In genomic region chr19:3832851-3833353, GRCm38 (mm10) we compare ENCODE assay signal across 8 mouse cellular contexts. TPM values are rescaled to one million over a fixed set of nuclear protein-coding genes. Genes with fewer than 3 reads are reported as not detected.
DNase-seq lines count a peak whose midpoint lies in the region; ATAC-seq and TF ChIP-seq lines count a peak whose summit lies in the region.

No protein-coding gene starts in this region.

- no peak for ATAC-seq in midbrain, postnatal 0 days (ENCODE audit: low FRiP score)
- ATAC-seq in midbrain, embryonic 16.5 days: no peak
- peak; percentile 73 for ATAC-seq in kidney, embryonic 15.5 days (replicated peaks; ENCODE audit: low FRiP score)
- ATAC-seq in megakaryocyte, adult 5-6 weeks (ENCODE audit: poor library complexity, severe bottlenecking): peak; percentile 98
- ATAC-seq in forebrain, embryonic 14.5 days: no peak

- TF ChIP-seq CTCF in midbrain, postnatal 0 days (IDR thresholded peaks at IDR 0.05): no peak
- no peak for TF ChIP-seq CTCF in embryonic fibroblast, embryonic 13.5 days (IDR thresholded peaks at IDR 0.05; ENCODE audit: borderline replicate concordance, insufficient read depth, low read length)

- peak; percentile 21 for DNase-seq in midbrain, postnatal 0 days (ENCODE audit: low spot score)
- DNase-seq in layer of hippocampus, adult 9-10 months (ENCODE audit: low spot score): no peak
- no peak for DNase-seq in forebrain, embryonic 14.5 days (ENCODE audit: low spot score)
- no peak for DNase-seq in thymus, adult 18-20 months

- H3K9ac ChIP-seq in midbrain, postnatal 0 days (replicated peaks; ENCODE audit: low read length, poor library complexity, severe bottlenecking): no peak overlapping the region
- no peak overlapping the region for H3K9ac ChIP-seq in midbrain, embryonic 16.5 days (ENCODE audit: low read depth, low read length)
- no peak overlapping the region for H3K9ac ChIP-seq in kidney, embryonic 15.5 days
- H3K9ac ChIP-seq in forebrain, embryonic 14.5 days (ENCODE audit: low read length): no peak overlapping the region

- no peak overlapping the region for H3K27ac ChIP-seq in midbrain, postnatal 0 days (ENCODE audit: low read depth, low read length)
- H3K27ac ChIP-seq in midbrain, embryonic 16.5 days (ENCODE audit: low read length): no peak overlapping the region
- H3K27ac ChIP-seq in embryonic fibroblast, embryonic 13.5 days (ENCODE audit: insufficient read depth, low read length): peak overlapping the region; percentile 34; the same call in 1 of the 2 replicates
- peak overlapping the region; percentile 82 for H3K27ac ChIP-seq in kidney, embryonic 15.5 days
- H3K27ac ChIP-seq in forebrain, embryonic 14.5 days (ENCODE audit: low read depth, low read length): no peak overlapping the region

- H3K4me2 ChIP-seq in midbrain, postnatal 0 days (ENCODE audit: low read depth, low read length, poor library complexity, severe bottlenecking): no peak overlapping the region
- no peak overlapping the region for H3K4me2 ChIP-seq in midbrain, embryonic 16.5 days (ENCODE audit: low read length)
- 0 out of 2 replicates have a peak overlapping the region, but pooled peaks have one; percentile 15 for H3K4me2 ChIP-seq in kidney, embryonic 15.5 days
- H3K4me2 ChIP-seq in forebrain, embryonic 14.5 days (ENCODE audit: low read length): no peak overlapping the region

- WGBS in midbrain, postnatal 0 days: 87% methylated on average over 4 of the region's 4 CpGs
- WGBS in midbrain, embryonic 16.5 days: 73% methylated on average over 4 of the region's 4 CpGs
- WGBS in kidney, embryonic 15.5 days: 37% methylated on average over 4 of the region's 4 CpGs
- WGBS in forebrain, embryonic 14.5 days: 67% methylated on average over 4 of the region's 4 CpGs

- H3K27me3 ChIP-seq in midbrain, postnatal 0 days (ENCODE audit: insufficient read depth, low read length): no peaks in the 10 kb centered on the region
- no peaks in the 10 kb centered on the region for H3K27me3 ChIP-seq in midbrain, embryonic 16.5 days (ENCODE audit: control insufficient read depth, insufficient read depth, low read depth, low read length)
- H3K27me3 ChIP-seq in kidney, embryonic 15.5 days: no peaks in the 10 kb centered on the region
- H3K27me3 ChIP-seq in forebrain, embryonic 14.5 days (replicated peaks; ENCODE audit: control insufficient read depth, insufficient read depth, low read length): no peaks in the 10 kb centered on the region

- no peaks in the 10 kb centered on the region for H3K36me3 ChIP-seq in midbrain, postnatal 0 days (ENCODE audit: insufficient read depth, low read length)
- no peaks in the 10 kb centered on the region for H3K36me3 ChIP-seq in midbrain, embryonic 16.5 days (ENCODE audit: control insufficient read depth, insufficient read depth, low read length)
- no peaks in the 10 kb centered on the region for H3K36me3 ChIP-seq in kidney, embryonic 15.5 days
- H3K36me3 ChIP-seq in forebrain, embryonic 14.5 days (ENCODE audit: control insufficient read depth, insufficient read depth, low read length): no peaks in the 10 kb centered on the region

- no peaks in the 10 kb centered on the region for H3K9me3 ChIP-seq in midbrain, postnatal 0 days (ENCODE audit: low read length)
- no peaks in the 10 kb centered on the region for H3K9me3 ChIP-seq in midbrain, embryonic 16.5 days (replicated peaks; ENCODE audit: control insufficient read depth, low read length, poor library complexity, severe bottlenecking)
- no peaks in the 10 kb centered on the region for H3K9me3 ChIP-seq in kidney, embryonic 15.5 days (replicated peaks)
- no peaks in the 10 kb centered on the region for H3K9me3 ChIP-seq in forebrain, embryonic 14.5 days (replicated peaks; ENCODE audit: control insufficient read depth, low read length)

- H3K4me3 ChIP-seq in midbrain, postnatal 0 days (ENCODE audit: low read depth, low read length): no peak overlapping the region
- H3K4me3 ChIP-seq in midbrain, embryonic 16.5 days (ENCODE audit: low read depth, low read length): no peak overlapping the region
- no peak overlapping the region for H3K4me3 ChIP-seq in embryonic fibroblast, embryonic 13.5 days (ENCODE audit: insufficient read depth, low read length)
- no peak overlapping the region for H3K4me3 ChIP-seq in kidney, embryonic 15.5 days (replicated peaks)
- no peak overlapping the region for H3K4me3 ChIP-seq in forebrain, embryonic 14.5 days (ENCODE audit: low read depth, low read length)

- TF ChIP-seq POLR2A in embryonic fibroblast, embryonic 13.5 days (IDR thresholded peaks at IDR 0.05; ENCODE audit: low read depth, low read length): no peak

- H3K4me1 ChIP-seq in midbrain, postnatal 0 days (ENCODE audit: insufficient read depth, low read length): no peaks in the 10 kb centered on the region
- H3K4me1 ChIP-seq in midbrain, embryonic 16.5 days (ENCODE audit: control insufficient read depth, insufficient read depth, low read length): no peaks in the 10 kb centered on the region
- peaks cover 2% of the 10 kb centered on the region for H3K4me1 ChIP-seq in embryonic fibroblast, embryonic 13.5 days (ENCODE audit: control insufficient read depth, insufficient read depth, low read length)
- H3K4me1 ChIP-seq in kidney, embryonic 15.5 days: peaks cover 18% of the 10 kb centered on the region; the same call in 1 of the 2 replicates
- H3K4me1 ChIP-seq in forebrain, embryonic 14.5 days (ENCODE audit: control insufficient read depth, insufficient read depth, low read length): no peaks in the 10 kb centered on the region

RNA-seq across cellular contexts. Expression of gene Chka, which starts 18.7 kb away (rescaled TPM):
- 62.7 and 69.1 TPM in 2 replicates for total RNA-seq in midbrain, postnatal 0 days (2014; rRNA removed)
- 49.6 and 56.3 TPM in 2 replicates for polyA plus RNA-seq in midbrain, postnatal 0 days (2015; fragmentation: Nextera tagmentation; extraction: Ambion mirVana)
- 56.1 and 61.8 TPM in 2 replicates for polyA plus RNA-seq in midbrain, embryonic 16.5 days (2015; fragmentation: Nextera tagmentation; extraction: Ambion mirVana)
- 48.4 and 65.0 TPM in 2 replicates for polyA plus RNA-seq in embryonic fibroblast, embryonic 13.5 days (2011; ENCODE audit: insufficient read length, low read depth, missing spikeins)
- polyA plus RNA-seq in kidney, embryonic 15.5 days (2015; fragmentation: Nextera tagmentation; extraction: Ambion mirVana): 58.8 and 63.1 TPM in 2 replicates
- 15.9 and 18.9 TPM in 2 replicates for total RNA-seq in megakaryocyte, adult 5-6 weeks (2015)
- total RNA-seq in megakaryocyte, adult 5-6 weeks (2017): 19.2 and 22.0 TPM in 2 replicates
- polyA plus RNA-seq in forebrain, embryonic 14.5 days (2014; fragmentation: Nextera tagmentation; extraction: Ambion mirVana): 32.0 and 49.5 TPM in 2 replicates

Comparison
In these comparisons a context has a peak if more than half of its experiments do, and no peak if none do; other contexts are left out.
1. ATAC-seq: peak in kidney, embryonic 15.5 days (single experiment) and megakaryocyte, adult 5-6 weeks (single experiment); none in midbrain, postnatal 0 days (single experiment), midbrain, embryonic 16.5 days (single experiment) and forebrain, embryonic 14.5 days (single experiment).
2. H3K27ac ChIP-seq: peak in embryonic fibroblast, embryonic 13.5 days (single experiment) and kidney, embryonic 15.5 days (single experiment); none in midbrain, postnatal 0 days (single experiment), midbrain, embryonic 16.5 days (single experiment) and forebrain, embryonic 14.5 days (single experiment).